Mouse (Mus musculus): ENCODE results near the gene Arid4a.

- TF ChIP-seq CTCF (IDR thresholded peaks at IDR 0.05) (no peak), EP300 (IDR thresholded peaks at IDR 0.05) (no peak)
These were observed 56.3 kb downstream of the Arid4a start for GRCm38 (mm10) chr12:71072048-71072447.

All from lung, postnatal 0 days (tissue).